Mouse (Mus musculus) left cerebral cortex, postnatal 10 days (tissue): ENCODE results near the gene Aatf. TPM values are rescaled to one million over a fixed set of nuclear protein-coding genes. Genes with fewer than 3 reads are reported as not detected.

Experiments used
- DNase-seq, 2 experiments: peaks; one replicate each; pipeline ENCODE4 v3.0.0; 2021 to 2022; ENCODE audit warnings: low spot score in 2 of 2, mixed read lengths in 1 of 2; ENCODE audit errors: extremely low spot score in 1 of 2
- intact Hi-C: fragments of 180-260 bp; cut with DNase I; formaldehyde crosslinking; loops from one replicate; pipeline ENCODE4 v1.15.1; 2025
- total RNA-seq, 2 experiments: library from RNA; stranded (reverse); gene quantifications; 2 replicates each; pipeline ENCODE4 v1.2.3; 2021

Gene Aatf
- total RNA-seq, 2 experiments from 2014 or later, result 20.9 to 23.7 TPM

- intact Hi-C loops, result no loop called here
- DNase-seq, result no peak
Measured at GRCm38 (mm10) chr11:84475991-84476390, 37.3 kb downstream of the Aatf start.

DNA sequence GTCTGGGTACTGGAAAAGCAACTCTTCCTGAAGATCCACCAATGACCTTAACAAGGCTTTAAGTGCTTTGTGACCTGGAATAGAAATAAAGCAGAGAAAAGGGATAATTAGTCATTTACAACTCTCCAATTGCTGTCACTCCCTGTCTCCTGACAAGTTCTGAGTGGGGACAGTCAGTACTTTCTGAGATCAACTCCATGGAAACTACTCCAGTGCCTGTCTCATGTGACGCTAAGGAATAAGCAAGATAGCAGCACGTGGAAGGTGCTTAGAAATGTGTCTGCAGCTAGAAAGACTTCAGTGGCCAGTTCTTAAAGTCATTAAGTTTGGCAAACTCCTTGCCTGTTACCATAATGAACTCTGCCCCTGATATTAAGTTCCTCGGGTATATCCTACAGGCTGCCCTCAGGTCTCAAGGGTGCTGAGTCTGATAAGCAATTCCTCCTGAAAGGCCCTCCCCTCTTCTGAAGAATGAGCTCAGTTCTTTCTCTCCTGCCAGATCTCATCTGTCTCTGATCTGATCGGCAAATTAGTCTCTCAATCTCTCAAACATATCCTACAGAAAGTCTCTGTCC, 40.1 kb downstream of the Aatf start:
- intact Hi-C loops, result no loop called here
- no peak for DNase-seq

DNA sequence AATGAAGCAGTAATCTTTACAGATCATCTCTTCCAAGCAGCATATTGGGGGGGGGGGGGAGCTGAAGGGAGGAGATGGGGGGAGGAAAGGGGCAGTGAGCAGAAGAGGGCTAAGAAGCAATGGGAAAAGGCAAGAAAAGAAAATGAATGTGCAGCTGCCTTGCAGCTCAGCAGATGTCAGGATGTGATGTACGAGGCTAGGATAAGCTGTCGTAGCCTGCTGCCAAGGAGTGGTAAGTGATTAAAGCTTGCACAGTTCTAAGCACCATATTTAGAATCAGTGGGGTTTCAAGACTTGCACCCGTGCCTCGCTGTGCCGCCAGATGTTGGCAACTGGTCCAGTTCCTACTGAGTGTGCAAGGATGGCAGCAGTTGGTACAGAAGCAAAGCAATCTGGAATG, 48.8 kb downstream of the Aatf start:
- intact Hi-C loops, result no loop called here
- peak in 1 of 2 experiments; percentile 4 for DNase-seq

DNA sequence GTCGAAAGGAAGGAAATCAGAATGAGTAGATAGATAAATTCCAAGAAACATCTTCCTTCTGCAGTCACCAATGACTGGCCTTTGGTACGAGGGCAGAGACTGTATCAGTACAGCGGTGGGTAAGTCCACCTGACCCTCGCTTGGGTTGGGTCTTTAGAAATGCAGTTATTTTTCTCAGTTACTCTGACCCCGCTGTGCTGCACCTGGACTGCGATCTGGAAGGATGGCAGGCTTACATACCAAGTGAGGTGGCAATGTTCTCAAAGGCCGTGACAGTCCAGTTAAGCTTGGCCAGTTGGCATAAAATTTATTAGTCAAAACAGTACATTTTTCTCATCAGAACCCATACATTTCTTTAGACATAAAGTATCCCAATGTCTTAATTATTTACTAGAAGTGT, 59.4 kb downstream of the Aatf start:
- no peak for DNase-seq
- intact Hi-C loops, result no loop called here

GRCm38 (mm10) chr11:84442554-84443331, 70.6 kb downstream of the Aatf start:
- DNase-seq, result no peak
- intact Hi-C loops, result no loop called here

DNA sequence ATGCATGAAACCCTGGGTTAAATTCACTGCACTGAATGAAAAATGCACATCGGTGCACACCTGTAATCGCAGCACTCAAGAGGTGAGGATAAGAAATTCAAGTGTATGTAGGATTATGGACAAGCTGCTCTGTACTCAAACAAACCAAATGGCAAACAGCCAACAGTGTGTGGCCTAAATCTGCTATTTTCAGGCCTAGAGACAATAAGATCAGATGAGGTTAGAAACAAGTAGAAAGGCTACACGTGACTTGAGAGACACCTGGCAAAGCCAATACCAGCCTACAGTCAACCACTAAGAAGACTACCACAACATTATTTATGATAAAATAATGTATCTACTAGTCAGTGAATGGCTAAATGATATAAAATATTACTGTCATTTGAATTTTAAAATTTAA, 72.9 kb downstream of the Aatf start:
- intact Hi-C loops, result no loop called here
- DNase-seq, result no peak

- intact Hi-C loops, result no loop called here
- no peak for DNase-seq
Measured at GRCm38 (mm10) chr11:84434879-84435278, 78.4 kb downstream of the Aatf start.

- no peak for DNase-seq
- intact Hi-C loops, result no loop called here
Measured at GRCm38 (mm10) chr11:84430336-84430735, 83.0 kb downstream of the Aatf start.

GRCm38 (mm10) chr11:84429581-84429980, 83.7 kb downstream of the Aatf start:
- intact Hi-C loops, result loop anchor here (2.0 kb wide), 1 partner anchor 365 kb away; no protein-coding TSS in a partner anchor
- DNase-seq, result peak in 1 of 2 experiments; percentile 39

DNA sequence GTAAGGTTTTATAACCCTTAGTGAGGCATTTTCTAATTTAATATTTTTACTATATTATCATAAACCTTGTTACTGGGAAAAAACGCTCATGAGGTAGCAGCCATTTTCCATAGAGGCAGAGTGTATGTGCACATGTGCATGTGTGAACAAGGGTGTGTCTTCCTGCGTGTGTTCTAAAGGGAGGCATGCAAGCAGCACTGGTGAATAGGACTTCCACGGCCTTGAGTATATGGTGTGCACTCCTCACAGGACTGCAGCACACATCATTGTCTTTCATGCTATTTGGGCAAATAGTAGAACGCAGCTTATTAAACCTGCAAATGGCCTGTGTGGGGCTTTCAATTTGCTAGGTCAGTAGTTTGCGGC, 86.7 kb downstream of the Aatf start:
- intact Hi-C loops, result no loop called here
- no peak for DNase-seq

DNA sequence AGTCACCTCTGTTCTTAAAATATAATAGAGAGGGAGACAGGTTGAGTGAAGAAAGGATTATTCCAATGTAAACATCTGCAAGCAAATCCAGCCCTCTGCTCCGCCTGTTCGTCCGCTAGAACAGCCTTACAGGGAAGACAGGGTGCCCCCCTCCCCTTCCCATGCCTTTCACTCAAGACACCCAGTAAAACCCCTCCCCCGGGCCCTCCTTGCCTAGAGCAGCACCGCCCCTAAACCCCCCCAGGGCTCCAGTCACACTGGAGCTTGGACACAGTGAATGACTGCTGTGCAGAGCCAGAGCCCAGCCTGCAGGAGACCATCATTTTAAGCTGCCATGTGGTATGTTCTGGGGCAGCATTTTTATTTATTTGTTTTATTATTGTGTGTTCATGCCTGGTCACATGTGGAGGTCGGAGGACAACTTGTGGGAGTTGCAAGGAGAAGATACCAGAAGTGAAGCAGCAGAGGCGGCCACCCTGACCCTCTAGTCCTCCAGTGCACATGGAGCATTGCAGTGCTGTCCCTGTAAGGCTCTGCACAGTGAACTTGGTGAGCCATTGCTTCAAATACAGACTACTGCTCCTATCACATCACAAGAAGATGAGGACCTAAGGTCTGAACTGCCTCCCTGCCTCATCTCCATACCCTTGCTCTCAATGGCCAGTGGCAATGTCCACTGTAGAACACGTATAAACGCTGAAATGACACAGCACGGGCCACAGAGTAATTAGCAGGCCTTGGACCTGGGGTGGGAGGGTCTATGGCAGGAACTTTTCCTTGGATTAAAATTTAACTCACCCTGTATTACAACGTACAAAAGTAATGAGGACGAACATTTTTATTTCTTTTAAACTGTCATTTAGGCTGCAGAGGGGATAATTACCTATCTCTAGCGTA, 87.3 kb downstream of the Aatf start:
- intact Hi-C loops, result no loop called here
- no peak for DNase-seq

GRCm38 (mm10) chr11:84420779-84421178, 92.5 kb downstream of the Aatf start:
- DNase-seq, result no peak
- intact Hi-C loops, result no loop called here

DNA sequence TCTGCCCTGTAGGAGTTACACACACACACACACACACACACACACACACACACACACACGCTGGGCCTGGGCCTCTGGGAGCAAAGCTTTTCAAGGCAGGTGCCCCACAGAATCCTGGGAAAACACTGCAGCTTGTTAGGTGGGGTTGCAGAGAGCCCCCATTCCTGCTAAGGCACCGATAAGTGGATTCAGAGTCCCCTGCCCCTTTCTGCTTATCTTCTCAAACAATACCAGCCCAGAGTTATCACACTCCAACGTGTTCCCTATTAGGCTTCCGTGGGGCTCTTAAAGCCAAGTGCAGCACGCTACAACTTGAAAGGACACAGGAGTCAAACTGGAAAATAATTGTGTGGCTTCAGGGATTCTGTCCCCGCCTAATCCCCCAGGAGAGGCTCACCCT, 100.2 kb downstream of the Aatf start:
- DNase-seq, result no peak
- intact Hi-C loops, result no loop called here

DNA sequence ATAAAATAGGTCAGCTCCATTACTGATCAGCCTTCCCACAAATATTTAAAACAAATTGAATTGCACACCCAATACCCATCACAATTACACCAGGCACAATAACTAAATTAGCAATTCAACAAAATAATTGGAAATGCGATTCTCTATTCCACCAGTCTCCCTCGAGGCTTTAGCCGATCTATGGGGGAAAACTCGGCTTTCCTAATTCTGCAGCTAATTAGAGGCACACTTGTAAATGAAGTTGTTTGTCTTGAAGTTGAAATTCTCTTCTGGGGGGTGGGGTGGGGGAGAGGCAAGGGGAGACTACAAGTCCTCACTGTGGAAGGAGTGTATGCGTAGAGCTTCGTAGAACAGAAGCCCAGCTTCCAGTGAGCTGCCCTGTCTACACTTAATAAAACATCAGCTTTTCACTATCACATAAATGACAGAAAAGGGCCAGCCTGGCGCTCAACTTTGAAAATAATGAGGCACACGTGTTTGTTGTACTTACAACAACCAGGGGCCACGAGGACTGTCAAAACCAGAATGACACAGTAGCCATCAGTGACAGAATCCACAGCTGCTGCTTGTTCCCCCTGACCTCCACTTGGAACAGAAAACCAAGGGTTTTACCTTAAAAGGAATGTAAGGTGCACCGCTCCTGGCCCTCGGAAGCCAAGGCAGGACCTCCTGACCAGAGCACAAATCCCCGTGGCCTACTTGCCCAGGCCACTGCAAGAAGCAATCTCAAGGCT, 101.0 kb downstream of the Aatf start:
- intact Hi-C loops, result no loop called here
- no peak for DNase-seq

DNA sequence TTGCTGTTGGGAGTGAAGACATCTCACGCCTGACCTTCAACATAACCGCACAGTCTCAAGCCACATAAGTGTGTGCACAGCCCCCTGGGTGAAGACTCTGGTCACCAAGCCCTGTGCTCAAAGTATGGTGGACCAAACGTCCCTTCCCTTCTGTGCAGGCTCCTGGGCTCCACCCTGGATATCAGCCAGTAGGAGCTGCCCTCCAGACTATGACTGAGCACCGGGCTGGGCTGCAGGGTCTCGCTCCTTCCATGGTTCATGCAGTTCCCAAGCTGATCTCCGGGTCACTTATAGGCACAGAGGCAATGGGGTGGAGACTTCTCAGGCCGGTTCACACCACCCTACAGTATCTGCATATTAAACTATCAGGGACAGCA, 101.7 kb downstream of the Aatf start:
- intact Hi-C loops, result no loop called here
- DNase-seq, result no peak

- no peak for DNase-seq
- intact Hi-C loops, result no loop called here
Measured at GRCm38 (mm10) chr11:84410879-84411641, 102.3 kb downstream of the Aatf start.

GRCm38 (mm10) chr11:84410383-84410782, 102.9 kb downstream of the Aatf start:
- no peak for DNase-seq
- intact Hi-C loops, result no loop called here

DNA sequence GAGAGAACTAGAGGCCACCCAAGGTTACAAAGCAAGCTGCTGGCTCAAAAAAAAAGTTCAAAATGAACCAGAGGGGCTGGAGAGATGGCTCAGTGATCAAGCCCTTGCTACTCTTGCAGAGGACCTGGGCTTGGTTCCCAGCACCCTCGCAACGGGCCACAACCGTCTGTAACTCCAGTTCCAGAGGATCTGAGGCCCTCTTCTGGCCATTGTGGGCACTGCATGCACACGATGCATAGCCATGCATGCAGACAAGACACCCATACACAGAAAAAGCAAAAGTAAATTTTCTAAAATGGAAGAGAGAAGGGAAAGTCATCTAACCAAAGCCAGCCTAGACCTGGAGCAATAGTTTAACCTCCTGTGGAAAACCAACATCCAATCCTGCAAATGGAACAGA, 106.6 kb downstream of the Aatf start:
- no peak for DNase-seq

More for the DNA sequence above, 106.6 kb downstream of the Aatf start:
- intact Hi-C loops, result no loop called here
